Mouse (Mus musculus) myocyte (in vitro differentiated cells): ENCODE results near the gene Akap12. TPM values are rescaled to one million over a fixed set of nuclear protein-coding genes. Genes with fewer than 3 reads are reported as not detected.

ENCODE experiments used
- H3K27me3 ChIP-seq: one replicate; pipeline ENCODE4 v1.6.1; 2011; ENCODE audit not compliant: control insufficient read depth, insufficient read depth, insufficient read length
- H3K36me3 ChIP-seq: one replicate; pipeline ENCODE4 v1.6.1; 2011; ENCODE audit not compliant: control insufficient read depth, insufficient read depth
- H3K4me2 ChIP-seq: one replicate; pipeline ENCODE4 v1.6.1; 2011; ENCODE audit warnings: low read depth, control low read depth
- H3K4me3 ChIP-seq: one replicate; pipeline ENCODE4 v1.5.1; 2011; ENCODE audit warnings: mild to moderate bottlenecking, control low read depth, moderate library complexity
- H3K79me2 ChIP-seq: one replicate; pipeline ENCODE4 v1.6.1; 2011; ENCODE audit not compliant: control insufficient read depth, insufficient read depth
- H3ac ChIP-seq: one replicate; pipeline ENCODE4 v1.6.1; 2011; ENCODE audit not compliant: control insufficient read depth, insufficient read length
- CEBPB ChIP-seq: IDR thresholded peaks from 2 replicates; pipeline ENCODE4 v1.6.1; 2011; ENCODE audit warnings: mild to moderate bottlenecking, moderate library complexity; ENCODE audit not compliant: poor library complexity, insufficient read depth, severe bottlenecking
- E2F4 ChIP-seq: IDR thresholded peaks from one replicate; pipeline ENCODE4 v1.6.1; 2011; ENCODE audit warnings: mild to moderate bottlenecking, control low read depth, moderate library complexity; ENCODE audit not compliant: insufficient read depth
- MAX ChIP-seq: IDR thresholded peaks from one replicate; pipeline ENCODE4 v1.6.1; 2011; ENCODE audit warnings: low read depth, mild to moderate bottlenecking, control low read depth
- MYOD1 ChIP-seq, 3 experiments: IDR thresholded peaks; one replicate each; pipeline ENCODE4 v1.6.1; 2011; ENCODE audit warnings: control low read depth in 2 of 3, low read depth in 2 of 3, mild to moderate bottlenecking in 2 of 3, moderate library complexity in 1 of 3; ENCODE audit not compliant: insufficient read length in 2 of 3, control insufficient read depth in 1 of 3
- MYOG ChIP-seq, 3 experiments: IDR thresholded peaks; one replicate each; pipeline ENCODE4 v1.6.1; 2011; ENCODE audit warnings: control low read depth in 2 of 3, low read depth in 2 of 3, mild to moderate bottlenecking in 2 of 3; ENCODE audit not compliant: insufficient read length in 2 of 3, control insufficient read depth in 1 of 3, insufficient read depth in 1 of 3
- POLR2A ChIP-seq: IDR thresholded peaks from one replicate; pipeline ENCODE4 v1.6.1; 2011; ENCODE audit warnings: low read depth, mild to moderate bottlenecking, control low read depth, moderate library complexity; ENCODE audit not compliant: insufficient read length
- POLR2AphosphoS2 ChIP-seq: IDR thresholded peaks from one replicate; pipeline ENCODE4 v1.6.1; 2011; ENCODE audit warnings: low read depth, control low read depth; ENCODE audit not compliant: insufficient read length
- REST ChIP-seq: IDR thresholded peaks from one replicate; pipeline ENCODE4 v1.6.1; 2011; ENCODE audit warnings: mild to moderate bottlenecking, control low read depth, moderate library complexity; ENCODE audit not compliant: insufficient read depth, insufficient read length
- SRF ChIP-seq: IDR thresholded peaks from one replicate; pipeline ENCODE4 v1.6.1; 2011; ENCODE audit warnings: low read depth; ENCODE audit not compliant: control insufficient read depth, insufficient read length
- TCF12 ChIP-seq: IDR thresholded peaks from one replicate; pipeline ENCODE4 v1.6.1; 2011; ENCODE audit warnings: mild to moderate bottlenecking, control low read depth; ENCODE audit not compliant: poor library complexity, insufficient read depth, severe bottlenecking
- TCF3 ChIP-seq: IDR thresholded peaks from one replicate; pipeline ENCODE4 v1.6.1; 2011; ENCODE audit warnings: low read depth, control low read depth; ENCODE audit not compliant: insufficient read length
- USF1 ChIP-seq: IDR thresholded peaks from one replicate; pipeline ENCODE4 v1.6.1; 2011; ENCODE audit warnings: low read depth, mild to moderate bottlenecking, control low read depth, moderate library complexity
- polyA plus RNA-seq: library from polyadenylated mRNA; unstranded; fragments of >200 nt; fragmentation: generic; extraction: Trizol; gene quantifications from one replicate; pipeline ENCODE4 v1.2.1, GENCODE M21; 2012; ENCODE audit warnings: missing spikeins

Akap12 gene
- polyA plus RNA-seq, 1 experiment: 0.55 TPM

DNA sequence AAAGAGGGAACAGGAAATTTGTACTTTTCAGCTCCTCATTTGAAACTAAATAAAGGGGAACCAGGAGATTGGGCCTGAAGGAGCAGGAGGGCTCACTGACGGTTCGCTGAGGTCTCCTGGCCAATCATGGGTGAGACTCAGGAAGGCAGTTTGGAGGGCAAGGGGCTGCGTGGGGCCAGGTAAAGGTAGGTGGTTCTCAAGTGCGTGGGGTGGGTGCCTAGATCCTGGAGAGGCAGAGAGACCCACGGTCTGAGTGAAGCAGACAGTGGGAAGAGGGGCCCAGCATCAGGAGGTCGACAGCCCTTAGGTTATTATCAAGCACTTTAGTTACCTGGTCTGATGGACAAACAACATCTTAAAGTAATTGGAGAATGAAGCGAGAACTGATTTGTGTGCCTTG is 108.1 kb downstream of the Akap12 start:
- Histone ChIP-seq H3K4me3 (no peak overlapping the region), H3K36me3 (no peaks in the 10 kb centered on the region), H3K79me2 (peaks cover 10% of the 10 kb centered on the region), H3ac (no peak overlapping the region), H3K27me3 (no peaks in the 10 kb centered on the region), H3K4me2 (no peak overlapping the region)
- TF ChIP-seq CEBPB: no peak

- Histone ChIP-seq H3K4me2 (no peak overlapping the region), H3K36me3 (no peaks in the 10 kb centered on the region)
- no peak for TF ChIP-seq USF1
- TF ChIP-seq POLR2A: no peak
- no peak for TF ChIP-seq MAX
- no peak for TF ChIP-seq E2F4
- no peak for TF ChIP-seq SRF
- TF ChIP-seq POLR2AphosphoS2: no peak
- TF ChIP-seq MYOG (IDR thresholded peaks at IDR 0.05; ENCODE audit: control insufficient read depth in 1 of 3, insufficient read depth in 1 of 3, insufficient read length in 2 of 3, low read depth in 2 of 3): no peak
- no peak for TF ChIP-seq REST
- TF ChIP-seq TCF3: no peak
- TF ChIP-seq MYOD1 (IDR thresholded peaks at IDR 0.05; ENCODE audit: control insufficient read depth in 1 of 3, insufficient read length in 2 of 3, low read depth in 2 of 3): no peak
- no peak for TF ChIP-seq CEBPB
- TF ChIP-seq TCF12: no peak
Measured at GRCm38 (mm10) chr10:4374734-4375133, 108.6 kb downstream of the Akap12 start.

DNA sequence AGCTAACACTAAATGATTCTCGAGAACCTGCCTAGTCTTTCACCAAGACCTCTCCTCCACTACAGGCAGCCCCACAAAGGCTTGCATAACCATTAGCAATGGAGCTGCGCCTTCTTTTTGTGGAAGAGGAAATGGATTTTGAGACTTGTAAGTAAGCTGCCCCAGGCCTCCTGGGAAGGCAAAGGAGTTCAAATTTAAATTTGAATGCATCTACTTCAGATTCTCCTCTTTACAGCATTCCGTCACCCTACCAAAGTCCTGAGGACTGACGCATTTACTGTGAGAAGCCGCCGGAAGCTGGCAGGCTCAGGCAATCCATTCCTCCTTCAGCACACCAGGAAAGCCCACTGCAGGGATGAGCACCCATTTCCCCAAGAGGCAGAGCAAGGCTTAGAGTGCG is 109.1 kb downstream of the Akap12 start:
- H3K79me2 ChIP-seq: peaks cover 10% of the 10 kb centered on the region
- TF ChIP-seq REST (no peak), POLR2AphosphoS2 (no peak), CEBPB (no peak), TCF12 (no peak), POLR2A (no peak), MYOG (IDR thresholded peaks at IDR 0.05; ENCODE audit: control insufficient read depth in 1 of 3, insufficient read depth in 1 of 3, insufficient read length in 2 of 3, low read depth in 2 of 3) (no peak), SRF (no peak), MAX (no peak), MYOD1 (IDR thresholded peaks at IDR 0.05; ENCODE audit: control insufficient read depth in 1 of 3, insufficient read length in 2 of 3, low read depth in 2 of 3) (no peak), USF1 (no peak)
- no peak overlapping the region for H3K4me2 ChIP-seq
- no peak overlapping the region for H3K4me3 ChIP-seq
- no peaks in the 10 kb centered on the region for H3K36me3 ChIP-seq
- no peak overlapping the region for H3ac ChIP-seq
- H3K27me3 ChIP-seq: no peaks in the 10 kb centered on the region

More at GRCm38 (mm10) chr10:4374734-4375133, 108.6 kb downstream of the Akap12 start:
- no peak overlapping the region for H3ac ChIP-seq
- H3K79me2 ChIP-seq: peaks cover 10% of the 10 kb centered on the region
- H3K27me3 ChIP-seq: no peaks in the 10 kb centered on the region
- no peak overlapping the region for H3K4me3 ChIP-seq

DNA sequence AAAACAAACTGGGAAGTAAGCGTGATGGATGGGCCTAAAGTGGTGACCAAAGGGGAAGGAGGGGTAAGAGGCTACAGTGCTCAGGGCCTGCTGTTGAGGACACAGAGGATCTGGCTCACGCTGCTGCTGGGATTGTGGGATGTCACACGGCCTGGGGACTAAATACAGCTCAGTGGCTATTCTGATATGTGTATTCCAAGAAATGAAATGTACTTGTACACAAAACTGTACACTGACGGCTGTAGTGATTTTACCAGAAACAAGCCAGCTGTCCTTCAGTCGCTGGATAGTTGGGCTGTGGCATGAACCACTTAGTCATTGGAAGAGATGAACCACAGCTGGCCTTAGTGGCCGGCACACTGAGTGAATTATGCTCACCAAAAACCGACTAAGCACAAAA is 110.3 kb downstream of the Akap12 start:
- Histone ChIP-seq H3K27me3 (no peaks in the 10 kb centered on the region), H3K4me3 (no peak overlapping the region), H3K36me3 (no peaks in the 10 kb centered on the region), H3ac (no peak overlapping the region), H3K79me2 (peaks cover 12% of the 10 kb centered on the region), H3K4me2 (no peak overlapping the region)
- no peak for TF ChIP-seq MAX
- no peak for TF ChIP-seq POLR2A
- no peak for TF ChIP-seq E2F4

DNA sequence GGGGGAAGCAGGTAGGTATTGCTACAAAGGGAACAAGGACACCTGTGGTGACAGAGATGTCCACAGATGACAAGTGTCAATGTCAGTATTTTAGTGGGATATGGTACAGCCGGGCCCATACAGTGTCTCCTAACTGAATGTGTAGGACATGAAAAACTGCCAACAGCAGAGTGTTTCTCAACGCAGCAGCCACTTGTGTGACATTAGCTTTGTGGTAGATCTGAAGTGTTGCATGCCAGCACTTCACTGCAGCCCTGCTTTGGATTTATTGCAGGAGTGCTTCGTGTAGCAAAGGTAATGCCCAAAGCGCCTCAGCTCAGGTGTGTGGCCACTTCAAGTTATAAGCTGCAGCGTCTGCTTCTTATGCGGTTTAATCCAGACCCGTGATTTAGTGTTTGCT is 110.8 kb downstream of the Akap12 start:
- Histone ChIP-seq H3ac (no peak overlapping the region), H3K27me3 (no peaks in the 10 kb centered on the region), H3K36me3 (no peaks in the 10 kb centered on the region), H3K4me2 (no peak overlapping the region), H3K4me3 (no peak overlapping the region), H3K79me2 (peaks cover 17% of the 10 kb centered on the region)
- TF ChIP-seq MAX: no peak
- no peak for TF ChIP-seq TCF3
- no peak for TF ChIP-seq SRF
- TF ChIP-seq E2F4: no peak
- TF ChIP-seq MYOG (IDR thresholded peaks at IDR 0.05; ENCODE audit: control insufficient read depth in 1 of 3, insufficient read depth in 1 of 3, insufficient read length in 2 of 3, low read depth in 2 of 3): no peak
- TF ChIP-seq TCF12: no peak
- no peak for TF ChIP-seq USF1
- no peak for TF ChIP-seq REST
- TF ChIP-seq POLR2A: no peak
- TF ChIP-seq CEBPB: no peak
- no peak for TF ChIP-seq MYOD1 (IDR thresholded peaks at IDR 0.05; ENCODE audit: control insufficient read depth in 1 of 3, insufficient read length in 2 of 3, low read depth in 2 of 3)
- TF ChIP-seq POLR2AphosphoS2: no peak

- Histone ChIP-seq H3ac (no peak overlapping the region), H3K27me3 (no peaks in the 10 kb centered on the region), H3K36me3 (no peaks in the 10 kb centered on the region), H3K79me2 (peaks cover 17% of the 10 kb centered on the region), H3K4me2 (no peak overlapping the region), H3K4me3 (no peak overlapping the region)
- TF ChIP-seq MYOG (IDR thresholded peaks at IDR 0.05; ENCODE audit: control insufficient read depth in 1 of 3, insufficient read depth in 1 of 3, insufficient read length in 2 of 3, low read depth in 2 of 3): no peak
Measured at GRCm38 (mm10) chr10:4380748-4381147, 114.6 kb downstream of the Akap12 start.
